Mouse (Mus musculus) regulatory T cell (primary cell): Measurements from ENCODE around the gene Caprin1.

Experiments
- in situ Hi-C: fragments of 300-600 bp; cut with MboI, MseI; formaldehyde crosslinking; loops from one replicate; pipeline ENCODE4 v1.15.1; 2025; ENCODE audit warnings: high pct_unique_total_duplicates

Gene Caprin1

GRCm38 (mm10) chr2:103796861-103797466 lies 485 bp downstream of the Caprin1 start:
- in situ Hi-C loops: no loop called here

- in situ Hi-C loops: no loop called here
These were observed 1.1 kb downstream of the Caprin1 start for GRCm38 (mm10) chr2:103796211-103796860.

GRCm38 (mm10) chr2:103795843-103796210 lies 1.6 kb downstream of the Caprin1 start:
- in situ Hi-C loops: no loop called here

GRCm38 (mm10) chr2:103792009-103792408 lies 5.4 kb downstream of the Caprin1 start:
- in situ Hi-C loops: no loop called here

DNA sequence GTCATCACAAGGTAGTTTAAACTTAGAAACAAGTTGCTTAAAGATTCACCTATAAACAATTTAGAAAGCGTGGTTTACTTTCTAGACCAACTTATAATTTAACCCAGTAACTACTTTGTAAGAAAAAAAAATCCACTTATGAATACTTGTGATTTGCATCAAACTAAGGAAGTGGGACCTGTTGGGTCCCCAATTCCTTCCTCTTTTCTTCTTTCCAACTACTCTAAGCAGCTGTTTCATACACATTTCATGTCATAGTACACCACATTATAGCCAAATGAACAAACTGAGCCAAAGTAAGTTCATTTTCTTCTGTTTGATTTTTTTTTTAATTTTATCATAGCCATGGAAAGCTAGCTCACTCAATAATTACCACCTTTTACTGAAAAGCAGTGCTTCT lies 11.7 kb downstream of the Caprin1 start:
- in situ Hi-C loops: no loop called here

DNA sequence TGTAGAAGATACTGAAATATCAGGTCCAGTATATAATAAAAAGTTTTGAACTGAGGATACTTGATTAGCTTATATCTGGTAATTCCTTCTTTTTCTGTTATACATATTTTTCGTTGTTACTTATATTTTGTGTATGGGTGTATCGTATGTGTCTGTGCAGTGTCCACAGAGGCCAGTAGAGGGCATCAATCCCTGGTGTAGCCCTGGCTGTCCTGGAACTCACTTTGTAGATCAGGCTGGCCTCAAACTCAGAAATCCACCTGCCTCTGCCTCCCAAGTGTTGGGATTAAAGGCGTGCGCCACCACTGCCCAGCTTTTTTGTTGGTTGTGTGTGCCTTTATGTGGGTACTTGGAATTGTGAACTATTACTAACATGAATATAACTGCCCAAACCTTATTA lies 12.8 kb downstream of the Caprin1 start:
- in situ Hi-C loops: no loop called here

DNA sequence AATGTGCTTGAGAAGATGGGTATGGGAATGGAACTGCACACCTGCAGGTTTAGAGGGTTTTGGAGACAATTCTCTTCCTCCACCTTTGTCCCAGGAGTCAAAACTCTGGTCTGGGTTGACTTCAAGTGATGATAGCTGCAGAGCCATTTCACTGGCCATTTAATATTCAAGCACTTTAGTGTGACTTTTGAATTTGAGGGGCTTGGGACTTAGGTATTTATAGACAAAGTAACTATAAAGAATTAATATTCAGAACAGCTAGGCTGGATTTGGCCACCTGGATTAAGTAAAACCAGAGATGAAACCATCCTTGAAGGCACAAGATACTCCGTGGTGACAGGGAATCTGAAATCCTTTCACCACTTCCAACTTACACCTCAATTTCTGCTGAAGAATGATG lies 35.0 kb downstream of the Caprin1 start:
- in situ Hi-C loops: no loop called here

GRCm38 (mm10) chr2:103761993-103762392 lies 35.5 kb downstream of the Caprin1 start:
- in situ Hi-C loops: no loop called here

DNA sequence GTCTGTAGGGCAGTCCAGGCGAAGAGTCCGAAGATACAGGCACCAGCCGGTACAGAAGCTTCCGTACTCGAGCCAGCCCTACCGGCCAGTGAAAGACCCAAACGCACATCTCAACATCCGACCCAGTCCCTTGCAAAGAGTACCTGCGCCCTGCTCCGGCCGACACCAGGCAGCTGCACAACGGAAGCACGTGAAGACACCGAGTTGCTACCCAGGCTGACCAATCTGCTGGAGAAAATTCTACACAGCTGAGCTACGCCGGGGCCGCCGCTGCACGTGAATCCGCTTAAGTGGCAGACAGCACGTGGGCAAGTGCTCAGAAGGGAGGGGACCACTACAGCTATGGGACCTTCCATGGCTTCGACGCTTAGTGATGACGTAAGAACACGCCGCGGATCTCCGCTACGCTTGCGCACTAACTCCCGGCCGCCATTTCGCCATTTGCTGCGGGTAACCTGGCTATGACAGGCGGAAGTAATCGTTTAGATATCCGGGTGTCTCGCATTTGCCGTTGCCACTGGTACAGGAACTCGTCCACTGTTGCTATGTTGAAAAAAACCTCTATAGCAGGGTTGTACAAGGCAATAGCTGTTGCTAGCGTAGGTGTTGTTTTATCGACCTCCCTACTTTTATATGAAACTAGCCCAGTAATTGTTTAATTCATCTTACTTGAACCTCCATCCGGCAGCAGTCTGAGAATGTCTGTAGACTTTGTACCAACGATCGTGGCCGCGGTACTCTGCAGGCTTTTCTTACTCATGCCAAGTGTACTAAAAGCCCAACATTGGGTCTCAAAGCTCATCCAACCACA lies 36.3 kb downstream of the Caprin1 start, which contains the start of gene Nat10:
Gene Nat10, minus strand, starts transcription at position 365 of the 811 bp plus-strand sequence.
- in situ Hi-C loops: no loop called here

DNA sequence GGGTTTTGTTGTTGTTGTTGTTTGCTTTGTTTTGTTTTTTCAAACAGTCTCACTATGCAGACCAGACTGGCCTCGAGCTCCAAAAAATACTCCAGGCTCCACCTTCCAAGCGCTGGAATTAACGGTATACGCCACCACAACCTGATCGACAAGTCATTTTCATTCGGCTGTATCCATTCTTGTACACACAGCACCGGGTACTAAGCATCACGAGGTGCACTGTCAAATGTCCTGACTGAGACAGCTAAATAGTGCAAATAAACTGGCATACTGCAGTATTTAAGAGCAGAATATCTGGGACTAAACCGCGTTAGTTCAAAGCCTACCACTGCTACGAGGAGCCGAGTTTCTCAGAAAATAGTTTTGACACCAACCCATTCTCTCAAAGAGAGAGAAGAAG lies 37.0 kb downstream of the Caprin1 start:
- in situ Hi-C loops: no loop called here

DNA sequence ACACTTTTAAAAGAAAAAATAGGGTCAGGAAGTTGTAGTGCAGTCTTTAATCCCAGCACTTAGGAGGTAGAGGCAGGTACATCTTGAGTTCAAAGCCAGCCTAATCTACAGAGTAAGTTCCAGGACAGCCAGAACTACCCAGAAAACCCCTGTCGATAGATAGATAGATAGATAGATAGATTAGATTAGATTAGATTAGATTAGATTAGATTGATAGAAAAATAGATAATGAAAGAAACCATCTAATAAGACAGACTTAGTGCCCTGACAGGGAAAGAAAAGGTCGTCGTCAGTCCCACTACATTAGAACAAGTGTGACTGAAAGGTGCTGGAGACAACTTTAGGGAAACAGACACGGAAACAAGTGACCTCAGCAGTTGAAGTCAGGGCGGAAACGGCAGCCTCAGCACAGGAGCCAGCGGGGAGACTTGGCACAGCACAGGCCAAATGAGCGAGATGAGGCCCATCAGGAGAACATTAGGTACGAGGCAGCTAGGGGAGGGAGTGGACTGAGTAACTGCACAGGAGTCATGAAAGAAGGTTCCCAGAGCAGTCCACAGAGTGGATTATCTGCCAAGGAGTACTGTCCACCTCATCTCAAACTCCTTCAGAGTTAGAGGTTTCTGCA lies 41.9 kb downstream of the Caprin1 start:
- in situ Hi-C loops: no loop called here

DNA sequence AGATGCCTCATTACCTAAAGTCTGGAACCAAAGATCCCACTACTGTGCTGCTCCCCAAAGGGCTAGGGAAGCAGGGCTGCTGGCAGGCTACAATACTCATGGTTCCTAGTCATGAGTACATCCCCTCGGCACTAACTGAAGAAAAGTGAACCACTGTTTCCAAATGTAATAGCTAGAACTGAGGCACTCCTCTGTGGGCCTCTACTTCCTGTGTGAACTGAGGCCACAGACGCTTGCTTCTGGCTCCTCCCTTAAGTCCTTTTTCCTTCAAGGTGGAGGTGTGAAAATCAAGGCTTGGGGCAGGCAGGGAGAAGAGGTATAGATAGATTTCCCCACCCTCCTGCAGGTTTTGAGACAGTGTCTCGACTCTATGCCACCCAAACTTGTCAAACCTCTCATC lies 42.8 kb downstream of the Caprin1 start:
- in situ Hi-C loops: no loop called here

GRCm38 (mm10) chr2:103751771-103752170 lies 45.7 kb downstream of the Caprin1 start:
- in situ Hi-C loops: no loop called here

DNA sequence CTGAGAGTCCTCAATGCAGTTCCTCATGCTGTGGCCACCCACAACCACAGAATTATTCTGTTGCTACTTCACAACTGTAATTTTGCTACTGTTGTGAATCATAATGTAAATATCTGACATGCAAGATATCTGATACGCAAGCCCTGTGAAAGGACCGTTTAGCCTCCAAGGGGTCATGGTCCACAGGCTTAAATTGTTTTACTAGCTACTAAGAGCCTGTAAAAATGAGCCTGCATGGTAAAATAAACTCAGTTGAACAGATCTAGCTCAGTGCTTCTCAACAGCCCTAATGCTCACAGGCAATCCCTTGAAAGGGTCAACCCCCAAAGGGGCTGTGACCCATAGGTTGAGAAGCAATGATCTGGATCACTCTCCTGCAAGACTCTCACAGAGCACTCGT lies 48.4 kb downstream of the Caprin1 start:
- in situ Hi-C loops: no loop called here

DNA sequence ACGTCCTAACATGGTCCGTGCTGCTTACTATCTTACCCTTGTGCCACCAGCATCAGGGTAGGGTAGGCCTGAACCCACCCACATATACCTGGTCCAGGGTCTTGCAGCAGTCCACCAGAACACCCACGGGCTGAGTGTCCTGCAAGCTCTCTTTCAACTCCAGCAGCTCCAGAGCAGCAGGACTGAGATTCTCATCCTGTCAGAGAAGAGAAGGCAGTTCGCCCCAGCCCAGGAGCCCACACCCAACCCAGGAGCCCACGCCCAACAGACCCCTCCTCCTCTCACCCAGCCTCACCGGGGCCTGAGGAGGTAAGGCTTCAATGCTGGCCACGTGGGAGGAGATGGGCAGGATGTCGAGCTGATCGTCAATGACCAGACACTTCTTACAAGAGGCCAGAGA lies 49.6 kb downstream of the Caprin1 start:
- in situ Hi-C loops: no loop called here

GRCm38 (mm10) chr2:103746761-103747160 lies 50.7 kb downstream of the Caprin1 start:
- in situ Hi-C loops: no loop called here

- in situ Hi-C loops: no loop called here
These were observed 51.4 kb downstream of the Caprin1 start for GRCm38 (mm10) chr2:103746096-103746495.

DNA sequence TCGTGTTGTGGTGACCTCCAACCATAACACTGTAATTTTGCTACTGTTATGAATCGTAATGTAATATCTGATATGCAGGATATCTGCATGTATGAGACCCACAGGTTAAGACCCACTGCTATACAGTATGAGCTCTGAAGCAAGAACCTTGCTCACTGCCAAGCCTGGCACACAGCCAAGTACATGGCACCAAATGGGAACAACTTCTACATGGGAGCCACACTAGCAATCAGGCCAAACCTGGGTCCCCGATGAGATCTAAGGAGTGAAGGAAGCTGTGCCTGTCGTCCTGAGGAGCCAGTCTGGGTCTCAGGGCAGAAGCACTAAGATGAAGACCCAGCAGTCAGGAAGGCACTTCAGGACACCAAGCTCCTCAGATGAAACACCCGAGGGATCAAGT lies 52.0 kb downstream of the Caprin1 start:
- in situ Hi-C loops: no loop called here

DNA sequence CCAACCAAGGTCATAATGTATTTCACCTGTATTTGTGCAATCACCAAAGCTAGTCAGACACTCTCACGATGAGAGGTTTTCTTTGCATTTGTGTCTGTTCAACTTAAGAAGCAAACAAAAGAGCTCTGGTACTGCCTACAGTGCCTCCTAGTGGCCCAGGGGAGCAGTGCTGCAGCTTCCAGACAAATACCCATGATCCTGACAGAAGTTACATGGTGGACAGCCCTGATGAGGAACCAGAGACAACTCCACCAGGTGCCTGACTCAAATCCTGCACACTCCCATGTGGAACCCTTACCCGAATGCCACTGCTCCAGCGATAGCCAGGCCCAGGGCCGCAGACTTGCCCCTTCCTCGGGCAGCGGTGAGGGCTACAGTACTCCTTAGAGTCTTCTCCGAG lies 53.5 kb downstream of the Caprin1 start:
- in situ Hi-C loops: loop anchor here (5.0 kb wide), 1 partner anchor 292 kb away; no protein-coding TSS in a partner anchor

DNA sequence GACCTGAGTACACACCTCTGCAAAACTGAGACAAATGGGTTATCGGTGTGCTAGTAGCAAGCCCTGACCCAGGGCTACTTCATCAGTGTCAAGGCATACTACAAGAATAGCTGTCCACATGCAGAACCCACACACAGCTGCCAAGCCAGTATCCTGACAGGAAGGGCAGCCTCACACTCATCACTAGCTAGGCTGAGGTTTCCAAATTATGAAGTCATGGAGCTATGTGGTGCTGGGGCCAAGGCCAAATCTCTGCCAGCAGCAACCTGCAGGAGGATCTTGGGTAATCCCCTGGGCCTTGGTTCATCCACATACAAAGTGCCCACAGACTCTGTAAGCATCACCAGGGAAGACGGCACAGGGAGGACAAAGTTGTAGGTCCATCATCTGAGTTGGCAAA lies 53.9 kb downstream of the Caprin1 start:
- in situ Hi-C loops: loop anchor here (5.0 kb wide), 1 partner anchor 291 kb away; no protein-coding TSS in a partner anchor

DNA sequence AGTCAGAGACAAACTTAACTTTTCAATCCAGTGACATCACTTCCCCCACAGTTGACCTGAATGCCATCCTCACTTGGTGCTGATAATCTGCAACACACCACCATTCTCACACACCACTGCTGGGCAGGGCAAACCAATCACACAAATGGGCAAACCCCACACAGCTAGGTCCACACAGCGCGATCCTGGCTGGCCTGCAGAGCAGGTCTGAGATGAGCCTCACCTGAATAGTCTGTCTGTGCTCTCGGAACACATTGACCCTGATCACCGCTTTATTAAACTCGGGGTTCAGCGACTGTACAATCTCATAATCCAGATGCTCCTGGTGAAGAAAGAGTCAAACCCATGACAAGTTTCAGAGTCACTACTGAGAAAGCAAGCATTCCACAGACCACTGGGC lies 54.6 kb downstream of the Caprin1 start:
- in situ Hi-C loops: loop anchor here (5.0 kb wide), 1 partner anchor 291 kb away; no protein-coding TSS in a partner anchor

DNA sequence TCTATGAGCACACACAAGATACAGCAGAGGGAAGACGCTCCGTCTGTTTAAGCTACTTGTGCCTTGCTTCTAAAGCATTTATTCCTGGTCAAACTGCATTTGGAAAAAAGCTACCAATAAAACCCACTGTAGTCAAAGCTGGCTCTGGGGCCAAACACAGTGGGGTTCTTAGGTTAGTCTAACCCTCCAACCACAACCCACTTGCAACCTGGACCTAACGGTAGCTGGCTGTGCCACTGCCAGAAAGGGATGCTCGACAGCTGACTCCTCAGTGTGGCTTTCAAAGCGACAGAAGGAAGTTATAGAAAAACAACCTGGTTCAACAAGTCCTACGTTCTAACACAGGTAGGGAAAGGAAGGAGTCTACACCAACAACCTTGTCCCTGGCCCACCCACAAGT lies 66.0 kb downstream of the Caprin1 start:
- in situ Hi-C loops: no loop called here
